Mouse (Mus musculus): ENCODE data around the gene Eif5b.
"Not testable (repeated sequence)": the region's sequence is repeated elsewhere in the genome, so short reads cannot be mapped to it uniquely, and the experiment has no call there.

Eif5b gene

GRCm38 (mm10) chr1:37997867-37998266 is at the start of gene Eif5b, which contains the start of gene Txndc9:
Gene Eif5b, plus strand, starts transcription at chr1:37998010.
Gene Txndc9, minus strand, starts transcription at chr1:37997893.
- peak; percentile 97 for DNase-seq

- DNase-seq = no peak
These were observed 48.9 kb upstream of the Eif5b start for GRCm38 (mm10) chr1:37948906-37949305.

- DNase-seq = no peak
These were observed 43.0 kb upstream of the Eif5b start for GRCm38 (mm10) chr1:37954786-37955185.

GRCm38 (mm10) chr1:37955251-37955650 is 42.6 kb upstream of the Eif5b start:
- DNase-seq = no peak

GRCm38 (mm10) chr1:37956690-37957431 is 40.9 kb upstream of the Eif5b start:
- no peak for DNase-seq

GRCm38 (mm10) chr1:37957659-37958058 is 40.2 kb upstream of the Eif5b start, which contains the start of gene Lyg1:
Gene Lyg1, minus strand, starts transcription at chr1:37957759.
- no peak for DNase-seq

GRCm38 (mm10) chr1:37958516-37958915 is 39.3 kb upstream of the Eif5b start:
- DNase-seq = no peak

- peak; percentile 13 for DNase-seq
These were observed 38.3 kb upstream of the Eif5b start for GRCm38 (mm10) chr1:37959486-37959885.

GRCm38 (mm10) chr1:37965571-37965970 is 32.2 kb upstream of the Eif5b start:
- no peak for DNase-seq

- no peak for DNase-seq
These were observed 29.1 kb upstream of the Eif5b start for GRCm38 (mm10) chr1:37968746-37969145.

GRCm38 (mm10) chr1:37971520-37971919 is 26.3 kb upstream of the Eif5b start:
- DNase-seq = no peak

- DNase-seq = not testable (repeated sequence)
These were observed 21.1 kb upstream of the Eif5b start for GRCm38 (mm10) chr1:37976666-37977065.

GRCm38 (mm10) chr1:37977303-37977702 is 20.5 kb upstream of the Eif5b start:
- no peak for DNase-seq

- DNase-seq = no peak
These were observed 13.5 kb upstream of the Eif5b start for GRCm38 (mm10) chr1:37984326-37984725.

- no peak for DNase-seq
These were observed 12.0 kb upstream of the Eif5b start for GRCm38 (mm10) chr1:37985764-37986323.

GRCm38 (mm10) chr1:37987856-37988255 is 10.0 kb upstream of the Eif5b start:
- DNase-seq = no peak

- no peak for DNase-seq
These were observed 1.6 kb upstream of the Eif5b start for GRCm38 (mm10) chr1:37996226-37996625.

- peak; percentile 99 for DNase-seq
These were observed 829 bp upstream of the Eif5b start for GRCm38 (mm10) chr1:37996877-37997484.

GRCm38 (mm10) chr1:37998371-37999199 is 775 bp downstream of the Eif5b start:
- DNase-seq = no peak

- DNase-seq = no peak
These were observed 1.7 kb downstream of the Eif5b start for GRCm38 (mm10) chr1:37999552-37999951.

GRCm38 (mm10) chr1:38000844-38001243 is 3.0 kb downstream of the Eif5b start:
- no peak for DNase-seq

GRCm38 (mm10) chr1:38001956-38002355 is 4.1 kb downstream of the Eif5b start:
- no peak for DNase-seq

- DNase-seq = no peak
These were observed 5.2 kb downstream of the Eif5b start for GRCm38 (mm10) chr1:38003046-38003445.
